ENCODE assay signal across 16 mouse cellular contexts in genomic region chr10:59497019-59497418, GRCm38 (mm10). TPM values are rescaled to one million over a fixed set of nuclear protein-coding genes. Genes with fewer than 3 reads are reported as not detected.
"Had no signal": no experiment of that assay in that cellular context is flagged by ENCODE, and none has a peak within 500 bp of the region (broad histone marks: within the 10 kb centered on the region; RNA-seq: fewer than 3 reads in every experiment).

No protein-coding gene starts in this region.

- H3K36me3 ChIP-seq: neural tube, embryonic 15.5 days; stomach, embryonic 15.5 days had no signal

- H3K9me3 ChIP-seq: neural tube, embryonic 15.5 days; stomach, embryonic 15.5 days had no signal

- H3K27me3 ChIP-seq: neural tube, embryonic 15.5 days; stomach, embryonic 15.5 days had no signal

- H3K4me2 ChIP-seq: neural tube, embryonic 15.5 days; stomach, embryonic 15.5 days had no signal

- DNase-seq: retina, postnatal 1 day; right cerebral cortex, adult 18-20 months; right cerebral cortex, postnatal 14 days; right cerebral cortex, postnatal 25 days; right cerebral cortex, postnatal 4 days; spleen, adult 18-20 months; thymus, adult 18-20 months; thymus, adult 2 months; thymus, postnatal 14 days; thymus, postnatal 25 days; thymus, postnatal 36 days; thymus, postnatal 4 days had no signal

- H3K4me3 ChIP-seq: neural tube, embryonic 15.5 days; stomach, embryonic 15.5 days had no signal

- H3K4me1 ChIP-seq: neural tube, embryonic 15.5 days; stomach, embryonic 15.5 days had no signal

- H3K27ac ChIP-seq: neural tube, embryonic 15.5 days; stomach, embryonic 15.5 days; stomach, postnatal 0 days had no signal

- H3K9ac ChIP-seq: neural tube, embryonic 15.5 days; stomach, embryonic 15.5 days had no signal

RNA-seq across cellular contexts. Expression of gene Oit3, which starts 55.4 kb away (rescaled TPM):
- polyA plus RNA-seq: neural tube, embryonic 14.5 days had no signal
